Mouse (Mus musculus): ENCODE measurements around the gene Bmpr2.

DNA sequence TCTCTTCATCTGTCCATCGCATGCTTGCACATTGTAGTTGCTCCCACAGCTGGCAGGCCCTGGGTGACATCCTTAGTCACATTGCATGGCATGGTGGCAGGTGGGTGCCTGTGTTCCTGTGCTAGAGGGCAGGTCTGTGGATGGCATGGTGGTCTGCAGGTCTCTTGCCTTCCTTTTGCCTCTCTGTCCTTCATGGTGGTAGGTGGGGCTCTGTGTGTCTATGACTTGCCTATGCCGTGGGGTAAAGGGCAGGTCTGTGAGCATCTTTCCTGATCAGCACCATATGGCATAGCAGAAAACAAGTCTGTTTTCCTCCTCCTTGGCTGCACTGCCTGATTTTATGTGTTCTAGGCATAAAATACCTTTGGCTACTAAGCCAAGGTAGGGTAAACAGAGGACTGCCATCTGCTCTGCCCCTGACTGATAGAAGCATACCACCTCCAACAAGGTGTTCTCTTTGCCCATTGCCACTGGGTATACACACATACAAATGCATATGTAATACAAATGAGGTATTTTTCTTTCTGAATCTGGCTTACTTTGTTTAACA is 164.0 kb downstream of the Bmpr2 start:
- TF ChIP-seq CTCF (IDR thresholded peaks at IDR 0.05; ENCODE audit: extremely low read depth, insufficient read length, insufficient replicate concordance, low read depth, low read length): no peak
- TF ChIP-seq POLR2A (IDR thresholded peaks at IDR 0.05; ENCODE audit: low read depth, low read length): no peak
